Mouse (Mus musculus) midbrain, embryonic 12.5 days (tissue): ENCODE measurements around the gene Ppp1r16b. TPM values are rescaled to one million over a fixed set of nuclear protein-coding genes. Genes with fewer than 3 reads are reported as not detected.

Experiments
- ATAC-seq: fragments of 200-750 bp; cut with Nextera tagmentation; 2 replicates; pipeline ENCODE4 v1.8.0; 2017; ENCODE audit warnings: low read depth, moderate TSS enrichment, moderate library complexity; ENCODE audit not compliant: low FRiP score
- H3K27ac ChIP-seq: fragments of 300-500 bp; sonication (generic); replicated peaks from 2 replicates; pipeline ENCODE4 v1.5.1; 2016; ENCODE audit warnings: mild to moderate bottlenecking
- H3K27me3 ChIP-seq: fragments of 300-500 bp; sonication (generic); 2 replicates; pipeline ENCODE4 v1.6.1; 2016; ENCODE audit warnings: mild to moderate bottlenecking
- H3K36me3 ChIP-seq: fragments of 300-500 bp; sonication (generic); 2 replicates; pipeline ENCODE4 v1.6.1; 2016
- H3K4me1 ChIP-seq: fragments of 300-500 bp; sonication (generic); 2 replicates; pipeline ENCODE4 v1.6.1; 2016
- H3K4me2 ChIP-seq: fragments of 300-500 bp; sonication (generic); replicated peaks from 2 replicates; pipeline ENCODE4 v1.6.1; 2016; ENCODE audit warnings: mild to moderate bottlenecking, moderate library complexity
- H3K4me3 ChIP-seq: fragments of 300-500 bp; sonication (generic); 2 replicates; pipeline ENCODE4 v1.5.1; 2016; ENCODE audit warnings: mild to moderate bottlenecking
- H3K9ac ChIP-seq: fragments of 300-500 bp; sonication (generic); replicated peaks from 2 replicates; pipeline ENCODE4 v1.6.1; 2016; ENCODE audit warnings: mild to moderate bottlenecking, moderate library complexity
- H3K9me3 ChIP-seq: fragments of 300-500 bp; sonication (generic); 2 replicates; pipeline ENCODE4 v1.6.1; 2016; ENCODE audit warnings: mild to moderate bottlenecking
- WGBS: fragments of 180-500 bp; shearing (Covaris S2); methylation state at CpG from one replicate; pipeline ENCODE4 v1.1.7; 2016; 5-methylcytosine and 5-hydroxymethylcytosine counted together
- polyA plus RNA-seq: library from polyadenylated mRNA; unstranded; fragments of >200 nt; fragmentation: Nextera tagmentation; extraction: Ambion mirVana; gene quantifications from 2 replicates; pipeline ENCODE4 v1.2.1, GENCODE M21; 2016

The Ppp1r16b gene
- polyA plus RNA-seq, 1 experiment from 2014 or later: 3.5 TPM

DNA sequence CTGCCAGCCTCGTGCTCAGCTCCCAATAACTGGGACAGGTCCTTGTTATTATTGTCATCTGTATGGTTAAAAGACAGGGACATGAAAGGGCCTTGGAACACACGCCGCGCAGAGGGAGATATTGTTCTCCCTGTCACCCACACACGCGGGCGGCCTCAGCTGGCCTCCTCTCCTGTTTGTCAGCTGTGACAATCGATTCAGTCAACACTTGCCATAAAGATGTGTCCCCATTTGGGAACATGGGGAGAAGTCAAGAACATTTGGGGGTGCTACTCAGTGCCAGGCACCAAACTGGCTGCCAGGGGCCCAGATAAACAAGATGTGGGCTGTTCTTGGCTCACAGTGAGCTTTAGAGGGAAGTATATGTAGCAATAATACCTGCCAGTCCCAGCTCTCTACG is 84.2 kb downstream of the Ppp1r16b start:
- no peak overlapping the region for H3K9ac ChIP-seq
- ATAC-seq: no peak
- no peak overlapping the region for H3K4me3 ChIP-seq
- 0 out of 2 replicates have a peak, but pooled peaks cover 2% of the 10 kb centered on the region for H3K4me1 ChIP-seq
- 87% methylated on average over 9 of the region's 9 CpGs for WGBS
- no peaks in the 10 kb centered on the region for H3K9me3 ChIP-seq
- no peaks in the 10 kb centered on the region for H3K27me3 ChIP-seq
- no peak overlapping the region for H3K4me2 ChIP-seq
- H3K27ac ChIP-seq: no peak overlapping the region
- no peaks in the 10 kb centered on the region for H3K36me3 ChIP-seq

DNA sequence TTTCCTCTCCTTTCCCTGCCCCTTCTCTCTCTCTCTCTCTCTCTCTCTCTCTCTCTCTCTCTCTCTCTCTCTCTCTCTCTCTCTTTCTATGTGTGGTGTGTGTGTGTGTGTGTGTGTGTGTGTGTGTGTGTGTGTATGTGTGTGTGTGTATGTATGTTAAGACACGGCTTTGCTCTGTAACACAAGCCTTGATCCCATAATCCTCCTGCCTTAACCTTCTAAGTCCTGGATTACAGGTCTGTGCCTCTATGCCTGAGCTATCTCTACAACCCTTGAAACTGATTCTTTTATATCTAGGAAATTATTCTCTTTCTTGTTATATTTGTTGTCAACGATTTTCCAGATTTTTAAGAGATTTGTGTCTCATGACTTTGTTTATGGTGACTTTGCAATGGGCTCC is 95.0 kb downstream of the Ppp1r16b start:
- Histone ChIP-seq H3K27ac (no peak overlapping the region), H3K4me3 (no peak overlapping the region), H3K36me3 (no peaks in the 10 kb centered on the region), H3K4me1 (no peaks in the 10 kb centered on the region), H3K27me3 (no peaks in the 10 kb centered on the region), H3K4me2 (no peak overlapping the region), H3K9me3 (no peaks in the 10 kb centered on the region), H3K9ac (no peak overlapping the region)
- 87% methylated on average over 2 of the region's 2 CpGs for WGBS
- ATAC-seq: no peak

DNA sequence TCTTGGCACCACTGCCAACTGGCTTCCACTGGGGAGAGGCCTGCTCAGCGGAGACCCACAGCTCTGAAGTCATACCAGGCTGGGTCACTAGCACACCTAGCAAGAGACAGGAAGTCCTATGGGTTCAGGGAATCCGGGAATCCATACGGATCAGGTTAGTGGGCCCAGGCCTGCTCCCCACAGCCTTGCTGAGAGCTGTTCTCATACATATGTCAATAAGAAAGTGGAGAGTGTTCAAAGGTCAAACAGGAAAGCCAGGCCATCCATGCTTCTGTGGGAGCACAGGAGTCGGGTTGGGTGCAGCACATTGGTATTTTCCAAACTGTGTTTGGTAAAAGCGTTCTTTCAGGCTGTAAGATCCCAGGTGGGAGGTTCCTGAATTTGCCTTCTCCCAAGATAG is 97.1 kb downstream of the Ppp1r16b start:
- Histone ChIP-seq H3K4me3 (no peak overlapping the region), H3K27me3 (no peaks in the 10 kb centered on the region), H3K27ac (no peak overlapping the region), H3K4me1 (peaks cover 1% of the 10 kb centered on the region; the same call in 1 of the 2 replicates), H3K4me2 (no peak overlapping the region), H3K36me3 (no peaks in the 10 kb centered on the region), H3K9me3 (no peaks in the 10 kb centered on the region), H3K9ac (no peak overlapping the region)
- 83% methylated on average over 5 of the region's 5 CpGs for WGBS
- ATAC-seq: no peak

DNA sequence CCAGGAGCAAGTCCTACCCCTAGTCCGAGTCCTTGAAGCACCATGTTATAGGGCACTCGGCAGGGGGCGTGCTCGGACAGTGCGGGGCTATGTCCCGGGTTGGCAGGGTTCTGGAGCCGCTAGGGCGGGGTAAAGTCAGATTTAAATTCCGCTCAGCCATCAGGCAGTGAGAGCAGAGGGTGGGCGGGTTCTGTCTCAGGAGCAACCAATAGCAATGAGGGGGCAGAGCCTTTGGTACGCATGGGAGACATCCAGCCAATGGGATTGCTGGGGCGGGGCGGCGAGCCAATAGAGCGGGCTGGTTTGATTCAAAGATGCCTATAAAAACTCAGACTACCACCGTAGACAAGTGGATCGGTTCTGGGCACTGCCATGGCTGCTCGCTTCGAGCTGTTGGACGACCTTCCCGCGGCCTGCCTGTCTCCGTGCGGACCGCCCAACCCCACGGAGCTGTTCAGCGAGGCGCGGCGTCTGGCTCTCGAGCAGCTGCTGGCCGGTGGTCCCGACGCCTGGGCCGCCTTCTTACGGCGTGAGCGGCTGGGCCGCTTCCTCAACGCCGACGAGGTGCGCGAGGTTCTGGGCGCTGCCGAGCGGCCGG is 102.6 kb downstream of the Ppp1r16b start, which contains the start of gene Fam83d:
TSS of gene Fam83d (plus strand) at position 352 of the 598 bp plus-strand sequence.
- ATAC-seq: peak; percentile 98
- under 1% methylated on average over 48 of the region's 48 CpGs for WGBS

DNA sequence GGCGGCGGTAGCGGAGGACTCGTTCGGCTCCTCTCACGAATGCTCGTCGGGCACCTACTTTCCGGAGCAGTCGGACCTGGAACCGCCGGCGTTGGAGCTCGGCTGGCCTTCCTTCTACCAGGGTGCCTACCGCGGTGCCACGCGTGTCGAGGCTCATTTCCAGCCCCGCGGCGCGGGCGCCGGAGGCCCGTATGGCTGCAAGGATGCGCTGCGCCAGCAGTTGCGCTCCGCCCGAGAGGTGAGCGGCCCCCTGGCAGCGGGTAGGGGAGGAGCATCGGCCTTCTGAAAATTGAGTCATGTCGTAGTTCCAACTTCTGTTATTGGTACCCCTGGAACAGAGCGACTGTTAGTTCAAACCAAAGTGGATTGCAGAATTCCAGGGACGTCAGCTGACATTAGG is 103.2 kb downstream of the Ppp1r16b start:
- H3K36me3 ChIP-seq: peaks cover 7% of the 10 kb centered on the region; the same call in 1 of the 2 replicates

More for the DNA sequence above, 102.6 kb downstream of the Ppp1r16b start, which contains the start of gene Fam83d:
- H3K9ac ChIP-seq: peak within 1 kb of the TSS; percentile 81
- peaks cover 42% of the 10 kb centered on the region for H3K4me1 ChIP-seq
- no peaks in the 10 kb centered on the region for H3K27me3 ChIP-seq
- no peaks in the 10 kb centered on the region for H3K9me3 ChIP-seq
- H3K27ac ChIP-seq: peak within 1 kb of the TSS; percentile 62
- H3K4me2 ChIP-seq: peak within 1 kb of the TSS; percentile 93
- H3K36me3 ChIP-seq: peaks cover 4% of the 10 kb centered on the region; the same call in 1 of the 2 replicates
- H3K4me3 ChIP-seq: peak within 1 kb of the TSS; percentile 82

DNA sequence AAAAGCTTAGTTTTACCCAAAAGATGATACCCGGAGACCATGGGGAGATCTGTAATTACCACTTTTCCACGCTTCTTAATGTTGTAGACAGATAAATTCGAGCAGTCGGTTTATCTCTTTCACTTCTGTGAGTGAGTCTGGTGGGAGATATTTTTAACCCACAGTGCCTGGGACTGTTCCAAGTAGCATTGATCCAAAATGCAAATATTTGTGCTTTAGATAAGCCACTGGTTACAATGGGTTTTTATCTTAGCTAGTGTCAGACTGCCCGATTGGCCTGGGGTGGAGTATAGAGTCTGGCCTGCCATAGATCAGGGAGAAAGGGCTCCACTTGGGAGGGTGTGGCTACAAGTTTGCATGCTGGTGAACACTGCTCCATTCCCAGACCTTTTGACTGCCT is 103.6 kb downstream of the Ppp1r16b start:
- no peaks in the 10 kb centered on the region for H3K9me3 ChIP-seq
- WGBS: 2% methylated on average over 5 of the region's 5 CpGs
- H3K9ac ChIP-seq: peak overlapping the region; percentile 81
- peak overlapping the region; percentile 82 for H3K4me3 ChIP-seq
- H3K36me3 ChIP-seq: peaks cover 7% of the 10 kb centered on the region; the same call in 1 of the 2 replicates
- peak overlapping the region; percentile 93 for H3K4me2 ChIP-seq
- H3K4me1 ChIP-seq: peaks cover 42% of the 10 kb centered on the region
- H3K27me3 ChIP-seq: no peaks in the 10 kb centered on the region
- H3K27ac ChIP-seq: no peak overlapping the region
- no peak for ATAC-seq

More for the DNA sequence above, 103.2 kb downstream of the Ppp1r16b start:
- Histone ChIP-seq H3K9me3 (no peaks in the 10 kb centered on the region), H3K27me3 (no peaks in the 10 kb centered on the region), H3K4me2 (peak overlapping the region; percentile 93), H3K9ac (peak overlapping the region; percentile 81), H3K4me1 (peaks cover 42% of the 10 kb centered on the region), H3K4me3 (peak overlapping the region; percentile 82), H3K27ac (peak overlapping the region; percentile 62)
- no peak for ATAC-seq
- under 1% methylated on average over 36 of the region's 37 CpGs for WGBS

DNA sequence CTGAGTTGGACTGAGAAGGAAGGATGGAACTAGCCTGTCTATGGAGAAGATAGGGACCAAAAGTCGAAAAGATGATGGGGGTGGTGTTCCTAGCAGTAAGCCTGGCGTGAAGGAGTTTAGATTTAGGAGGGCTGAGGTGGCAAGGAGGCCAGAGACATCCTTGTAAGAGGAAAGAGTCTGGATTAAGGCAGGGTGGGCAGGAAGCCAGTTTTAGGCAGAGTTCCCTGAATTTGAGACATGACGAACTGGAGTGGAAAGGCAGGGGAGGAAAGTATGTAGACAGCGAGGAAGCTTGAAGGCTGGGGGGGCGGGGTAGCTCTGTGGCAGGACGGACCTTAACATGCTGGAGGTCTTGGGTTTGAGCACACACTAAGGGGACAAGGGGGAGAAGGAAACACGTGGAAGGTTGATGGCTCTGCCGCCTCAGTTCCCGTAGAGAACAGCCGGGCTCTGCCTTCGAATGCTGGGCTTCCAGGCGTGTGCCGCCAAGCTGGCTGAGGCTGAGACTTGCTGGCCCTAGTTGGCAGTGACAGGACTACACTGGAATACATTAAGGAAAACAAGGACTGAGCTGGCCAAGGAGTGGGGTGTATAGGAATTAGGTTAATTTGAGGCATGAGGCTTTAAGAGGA is 105.0 kb downstream of the Ppp1r16b start:
- Histone ChIP-seq H3K27me3 (no peaks in the 10 kb centered on the region), H3K4me1 (peaks cover 42% of the 10 kb centered on the region), H3K4me2 (peak overlapping the region; percentile 93), H3K4me3 (peak overlapping the region; percentile 82), H3K36me3 (peaks cover 13% of the 10 kb centered on the region), H3K9me3 (no peaks in the 10 kb centered on the region), H3K27ac (no peak overlapping the region), H3K9ac (peak overlapping the region; percentile 81)
- ATAC-seq: no peak
- WGBS: 56% methylated on average over 13 of the region's 13 CpGs

DNA sequence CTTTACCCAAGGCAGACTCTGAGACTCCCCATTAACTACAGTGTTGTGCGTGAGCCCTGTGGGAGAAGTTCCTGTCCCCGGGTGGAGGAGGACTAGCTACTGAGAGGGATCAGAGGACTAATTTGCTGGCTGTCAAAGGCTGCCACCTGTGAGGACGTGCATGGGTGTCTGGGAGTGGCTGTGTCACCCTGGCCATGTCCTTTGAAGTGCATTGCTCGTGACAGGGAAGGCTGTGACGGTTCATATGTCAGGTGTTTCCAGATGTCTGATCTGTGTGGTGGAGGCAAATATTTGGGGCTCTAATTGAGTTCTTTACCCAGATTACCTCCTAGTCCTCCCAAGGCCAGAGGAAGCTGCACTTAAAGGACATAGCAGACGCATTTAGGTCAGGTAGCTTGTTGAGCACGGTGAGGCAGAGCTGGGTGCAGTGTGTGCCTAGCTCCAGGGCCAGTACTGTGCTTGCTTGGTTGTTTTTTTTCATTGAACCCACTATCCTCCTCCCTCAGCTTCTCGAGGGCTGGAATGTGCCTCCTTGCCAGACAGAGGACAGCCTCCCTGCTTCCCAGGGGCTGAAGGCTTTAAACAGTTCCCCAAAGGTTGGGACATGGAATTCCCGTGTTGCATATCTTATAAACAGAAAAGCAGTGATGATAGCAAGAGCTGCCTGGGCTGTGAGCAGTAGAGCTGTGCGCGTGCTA is 106.0 kb downstream of the Ppp1r16b start:
- Histone ChIP-seq H3K27me3 (no peaks in the 10 kb centered on the region), H3K4me2 (peak overlapping the region; percentile 93), H3K27ac (no peak overlapping the region), H3K36me3 (peaks cover 14% of the 10 kb centered on the region), H3K4me3 (0 out of 2 replicates have a peak overlapping the region, but pooled peaks have one; percentile 1), H3K4me1 (peaks cover 42% of the 10 kb centered on the region), H3K9ac (0 out of 2 replicates have a peak overlapping the region, but pooled peaks have one; percentile 28), H3K9me3 (no peaks in the 10 kb centered on the region)
- WGBS: 59% methylated on average over 11 of the region's 11 CpGs
- ATAC-seq: no peak

DNA sequence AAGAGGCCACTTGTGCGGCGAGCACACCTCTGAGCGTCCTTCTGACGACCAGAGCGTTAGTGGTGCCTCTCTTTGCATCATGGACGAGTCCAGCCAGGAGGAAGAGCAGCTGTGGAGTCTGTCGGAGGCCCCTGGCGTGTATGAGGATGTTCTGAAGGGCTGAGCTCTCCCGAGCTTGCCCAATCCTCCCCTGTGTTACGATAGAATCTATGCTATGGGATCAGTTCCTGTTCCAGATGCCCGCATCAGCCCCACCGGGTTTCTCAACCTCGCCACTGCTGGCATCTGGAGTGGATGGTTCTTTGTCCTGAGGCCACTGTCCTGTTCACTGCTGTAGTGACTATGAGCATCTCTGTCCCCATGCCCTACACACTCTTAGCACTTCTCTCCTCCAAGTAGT is 107.6 kb downstream of the Ppp1r16b start:
- Histone ChIP-seq H3K4me3 (no peak overlapping the region), H3K27ac (no peak overlapping the region), H3K9me3 (no peaks in the 10 kb centered on the region), H3K4me1 (peaks cover 37% of the 10 kb centered on the region), H3K36me3 (peaks cover 14% of the 10 kb centered on the region), H3K4me2 (no peak overlapping the region), H3K27me3 (no peaks in the 10 kb centered on the region), H3K9ac (no peak overlapping the region)
- ATAC-seq: no peak
- 87% methylated on average over 13 of the region's 13 CpGs for WGBS

DNA sequence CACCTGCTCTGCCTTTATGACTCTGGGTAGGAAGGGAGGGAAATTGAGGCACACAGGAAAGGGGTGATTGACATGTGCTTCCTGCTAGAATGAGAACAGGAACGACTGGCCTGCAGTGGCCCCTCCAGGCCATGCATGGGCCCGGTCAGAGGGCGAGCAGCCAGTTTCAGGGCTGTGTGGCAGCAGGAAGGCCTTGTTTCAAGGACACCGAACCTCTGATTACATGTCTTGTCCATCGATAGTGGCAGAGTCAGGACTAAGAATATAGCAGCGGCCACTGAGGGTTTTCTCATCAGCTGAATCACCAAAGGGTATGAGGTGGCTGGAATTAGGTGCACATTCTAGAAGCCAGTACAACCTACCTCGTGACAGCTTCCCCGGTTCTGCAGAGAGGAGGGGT is 109.7 kb downstream of the Ppp1r16b start:
- H3K9ac ChIP-seq: no peak overlapping the region
- H3K4me3 ChIP-seq: no peak overlapping the region
- H3K36me3 ChIP-seq: peaks cover 22% of the 10 kb centered on the region
- H3K27me3 ChIP-seq: no peaks in the 10 kb centered on the region
- no peak overlapping the region for H3K27ac ChIP-seq
- peaks cover 21% of the 10 kb centered on the region for H3K4me1 ChIP-seq
- WGBS: 84% methylated on average over 8 of the region's 8 CpGs
- ATAC-seq: no peak
- no peaks in the 10 kb centered on the region for H3K9me3 ChIP-seq
- no peak overlapping the region for H3K4me2 ChIP-seq

DNA sequence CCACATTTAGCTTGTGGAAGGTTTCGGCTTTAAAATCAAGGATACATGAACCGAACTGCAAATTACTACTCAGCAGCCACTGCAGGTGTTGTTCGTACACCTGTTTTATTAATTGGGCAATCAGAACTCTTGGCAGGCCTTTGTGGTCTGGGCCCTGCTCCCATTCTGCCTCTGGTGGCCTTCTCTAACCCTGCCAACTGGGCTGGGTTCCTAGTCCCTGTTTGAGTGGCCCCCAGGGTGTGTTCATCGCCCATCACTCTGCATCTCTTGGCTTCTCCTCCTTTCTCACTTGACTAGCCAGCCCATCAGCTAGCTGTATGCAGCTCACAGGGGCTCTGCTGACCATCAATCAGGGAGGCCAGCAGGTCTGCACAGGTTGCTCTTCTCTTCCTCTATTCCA is 111.5 kb downstream of the Ppp1r16b start:
- peaks cover 38% of the 10 kb centered on the region for H3K36me3 ChIP-seq
- H3K27me3 ChIP-seq: no peaks in the 10 kb centered on the region
- 90% methylated on average over 4 of the region's 4 CpGs for WGBS
- H3K9me3 ChIP-seq: no peaks in the 10 kb centered on the region
- H3K4me2 ChIP-seq: no peak overlapping the region
- peaks cover 3% of the 10 kb centered on the region for H3K4me1 ChIP-seq
- H3K4me3 ChIP-seq: no peak overlapping the region
- ATAC-seq: no peak
- H3K9ac ChIP-seq: no peak overlapping the region; the same call in 1 of the 2 replicates
- no peak overlapping the region for H3K27ac ChIP-seq

DNA sequence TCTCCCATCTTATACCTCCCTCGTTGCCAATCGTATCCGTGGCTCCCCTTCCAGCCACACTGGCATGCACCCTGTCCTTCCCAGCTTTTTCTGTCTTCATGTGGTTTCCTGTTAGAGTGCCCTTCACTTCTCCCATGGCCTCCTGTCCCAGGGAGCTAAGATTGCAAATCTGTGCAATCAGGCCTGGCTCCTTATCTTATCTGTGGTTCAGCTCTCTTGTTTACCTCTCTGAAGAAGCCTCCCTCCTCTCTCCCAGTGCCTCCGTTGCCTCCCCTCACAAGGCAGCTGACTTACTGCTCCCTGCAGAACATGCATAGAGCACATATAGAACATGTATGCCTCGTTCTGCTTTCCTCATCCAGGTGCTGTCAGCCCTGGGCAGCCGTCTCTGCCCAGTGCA is 112.3 kb downstream of the Ppp1r16b start:
- no peak for ATAC-seq
- Histone ChIP-seq H3K27ac (no peak overlapping the region), H3K36me3 (peaks cover 37% of the 10 kb centered on the region), H3K4me2 (no peak overlapping the region), H3K4me1 (no peaks in the 10 kb centered on the region), H3K27me3 (no peaks in the 10 kb centered on the region), H3K9ac (no peak overlapping the region), H3K4me3 (no peak overlapping the region), H3K9me3 (no peaks in the 10 kb centered on the region)
- WGBS: 82% methylated on average over 6 of the region's 6 CpGs
